Mouse (Mus musculus): ENCODE measurements around the gene Cachd1. TPM values are rescaled to one million over a fixed set of nuclear protein-coding genes. Genes with fewer than 3 reads are reported as not detected.

The Cachd1 gene
- polyA plus RNA-seq, 1 experiment from 2014 or later: 14.7 TPM

DNA sequence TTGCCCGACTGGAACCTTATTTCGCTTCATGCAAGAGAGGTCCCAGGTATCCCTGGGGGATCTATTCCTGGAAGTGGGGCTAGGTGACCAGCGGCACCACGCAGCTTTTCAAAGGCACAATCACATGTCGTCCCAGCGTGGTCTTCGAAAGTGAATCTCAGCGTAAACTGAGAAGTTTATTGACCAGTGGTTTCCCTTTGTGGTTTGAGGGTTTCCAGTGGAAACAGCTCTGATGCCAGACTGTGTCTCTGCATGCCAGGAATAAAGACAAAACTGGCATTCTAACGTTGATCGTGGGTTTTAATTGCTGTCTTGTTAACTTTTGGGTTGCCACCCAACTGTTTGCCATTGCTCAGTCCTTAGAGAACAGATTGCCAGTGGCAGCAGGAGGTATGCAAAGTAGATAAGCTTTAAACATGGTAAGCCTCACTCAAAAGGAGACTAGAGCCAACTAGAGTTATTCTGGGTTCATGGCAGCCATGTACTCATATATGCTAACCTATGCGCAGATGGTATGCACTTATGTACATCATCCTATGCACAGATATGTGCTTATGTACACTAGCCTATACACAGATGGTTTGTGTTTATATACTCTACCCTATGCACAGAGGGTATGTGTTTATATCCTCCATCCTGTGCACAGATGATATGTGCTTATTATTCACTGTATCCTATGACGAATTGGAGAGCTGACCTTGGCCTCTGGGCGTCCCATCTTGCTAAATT lies 168.9 kb downstream of the Cachd1 start:
- Histone ChIP-seq H3K4me2 (no peak overlapping the region), H3K4me3 (no peak overlapping the region), H3K9me3 (replicated peaks) (no peaks in the 10 kb centered on the region), H3K9ac (no peak overlapping the region), H3K4me1 (peaks cover 17% of the 10 kb centered on the region), H3K27ac (peak overlapping the region; percentile 54), H3K27me3 (no peaks in the 10 kb centered on the region), H3K36me3 (ENCODE audit: poor library complexity, severe bottlenecking) (no peaks in the 10 kb centered on the region)
- WGBS: 85% methylated on average over 13 of the region's 13 CpGs
- ATAC-seq: peak; percentile 95

DNA sequence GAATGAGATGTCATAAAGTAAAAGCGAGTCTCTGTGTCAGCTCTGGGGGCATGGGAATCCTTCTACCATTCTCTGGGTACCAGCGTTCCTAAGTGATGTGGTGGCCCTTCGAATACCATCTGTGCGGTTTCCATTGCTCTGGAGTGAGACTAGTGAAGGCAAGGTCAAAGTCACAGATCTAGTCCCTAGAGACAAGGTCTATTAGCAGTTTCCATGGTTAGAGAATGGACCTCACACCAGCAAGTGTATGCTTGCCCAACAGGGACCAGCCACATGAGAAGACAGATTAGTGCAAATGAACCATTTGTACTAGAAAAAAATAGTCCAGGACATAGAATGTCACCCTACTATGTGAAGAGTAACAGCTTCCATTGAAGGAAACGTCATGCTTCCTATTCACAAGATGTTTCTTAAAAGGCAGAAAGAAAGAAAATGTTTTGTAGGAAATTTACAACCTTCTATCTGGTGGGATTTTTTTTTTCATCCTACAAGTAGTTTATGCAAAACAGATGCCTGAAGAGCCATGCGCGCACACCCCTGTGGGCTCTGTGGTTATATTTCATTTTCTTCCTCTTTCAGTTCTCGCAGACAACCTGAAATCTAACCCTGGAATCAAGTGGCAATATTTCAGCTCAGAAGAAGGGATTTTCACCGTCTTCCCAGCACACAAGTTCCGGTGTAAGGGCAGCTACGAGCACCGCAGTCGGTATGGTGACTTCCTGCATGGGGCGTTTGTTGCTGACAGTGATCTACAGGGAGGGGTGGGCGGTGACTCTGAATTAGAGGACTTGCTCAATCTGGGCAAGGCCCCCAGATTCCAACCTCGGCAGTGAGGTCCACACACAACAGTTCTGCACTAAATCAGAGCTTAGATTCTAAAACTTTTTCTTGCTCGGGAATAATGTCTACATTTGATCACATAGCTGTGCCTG lies 172.3 kb downstream of the Cachd1 start:
- no peaks in the 10 kb centered on the region for H3K9me3 ChIP-seq (replicated peaks)
- H3K9ac ChIP-seq: no peak overlapping the region
- no peak overlapping the region for H3K4me2 ChIP-seq
- no peaks in the 10 kb centered on the region for H3K27me3 ChIP-seq
- peaks cover 22% of the 10 kb centered on the region for H3K4me1 ChIP-seq
- WGBS: 88% methylated on average over 17 of the region's 17 CpGs
- no peak overlapping the region for H3K27ac ChIP-seq
- H3K4me3 ChIP-seq: no peak overlapping the region
- H3K36me3 ChIP-seq (ENCODE audit: poor library complexity, severe bottlenecking): peaks cover 18% of the 10 kb centered on the region
- no peak for ATAC-seq

DNA sequence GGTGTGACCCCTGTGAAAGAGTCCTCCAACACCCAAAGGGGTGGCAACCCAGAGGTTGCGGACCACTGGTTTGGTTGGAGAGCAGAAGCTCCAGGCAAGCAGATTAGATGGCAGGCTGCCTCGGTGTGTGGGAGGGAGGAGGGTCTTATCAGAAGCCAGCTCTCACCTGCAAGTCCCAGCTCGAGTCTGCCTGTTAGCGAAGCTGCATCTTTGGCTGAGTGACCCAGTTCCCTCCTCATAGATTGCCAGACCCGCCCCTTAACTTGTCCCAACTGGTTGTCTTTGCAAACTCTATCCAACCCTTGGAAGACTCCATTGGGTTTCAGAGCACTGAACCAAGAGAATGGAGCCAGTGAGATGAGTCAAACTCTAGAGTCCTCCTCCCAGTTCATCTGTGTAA lies 173.8 kb downstream of the Cachd1 start:
- no peaks in the 10 kb centered on the region for H3K27me3 ChIP-seq
- 86% methylated on average over 5 of the region's 5 CpGs for WGBS
- no peak overlapping the region for H3K4me2 ChIP-seq
- H3K9me3 ChIP-seq (replicated peaks): no peaks in the 10 kb centered on the region
- ATAC-seq: no peak
- H3K4me1 ChIP-seq: peaks cover 17% of the 10 kb centered on the region; the same call in 1 of the 2 replicates
- H3K27ac ChIP-seq: no peak overlapping the region
- no peak overlapping the region for H3K4me3 ChIP-seq
- H3K36me3 ChIP-seq (ENCODE audit: poor library complexity, severe bottlenecking): peaks cover 29% of the 10 kb centered on the region
- H3K9ac ChIP-seq: no peak overlapping the region

DNA sequence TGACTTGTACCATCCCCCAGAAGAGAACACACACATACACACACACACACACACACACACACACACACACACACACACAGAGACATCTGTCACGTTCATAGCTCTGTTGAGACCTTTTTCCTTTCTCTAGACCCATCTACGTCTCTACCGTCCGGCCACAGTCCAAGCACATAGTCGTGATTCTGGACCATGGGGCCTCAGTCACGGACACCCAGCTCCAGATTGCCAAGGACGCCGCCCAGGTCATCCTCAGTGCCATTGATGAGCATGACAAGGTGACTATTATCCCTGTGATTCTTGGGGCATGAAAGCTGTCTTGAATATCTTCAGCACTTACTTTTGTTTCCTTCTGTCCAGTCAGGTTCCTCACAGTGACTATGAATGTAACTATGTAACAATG lies 175.4 kb downstream of the Cachd1 start:
- Histone ChIP-seq H3K9me3 (replicated peaks) (no peaks in the 10 kb centered on the region), H3K4me3 (no peak overlapping the region), H3K27me3 (no peaks in the 10 kb centered on the region), H3K27ac (no peak overlapping the region), H3K4me1 (peaks cover 6% of the 10 kb centered on the region; the same call in 1 of the 2 replicates), H3K36me3 (ENCODE audit: poor library complexity, severe bottlenecking) (peaks cover 37% of the 10 kb centered on the region), H3K9ac (no peak overlapping the region), H3K4me2 (no peak overlapping the region)
- 89% methylated on average over 8 of the region's 8 CpGs for WGBS
- ATAC-seq: no peak

DNA sequence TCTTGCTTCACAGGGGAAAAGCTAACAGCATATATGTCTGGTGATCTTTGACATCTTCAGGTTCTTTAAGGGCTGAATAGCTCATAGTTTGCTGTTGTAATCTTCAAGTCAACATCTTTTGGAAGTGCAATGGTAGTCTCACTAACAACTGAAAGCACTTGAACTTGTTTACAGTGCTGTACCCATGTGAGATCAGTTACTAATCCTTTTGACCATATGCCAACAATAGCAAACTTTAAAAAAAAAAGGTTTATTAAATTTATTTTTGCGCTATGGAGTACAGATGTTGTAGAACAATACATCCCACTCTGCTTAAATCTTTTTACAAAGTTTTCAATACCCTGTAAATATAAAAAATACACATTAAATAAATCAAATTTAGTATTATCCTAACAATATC lies 186.9 kb downstream of the Cachd1 start:
- no peak overlapping the region for H3K9ac ChIP-seq
- peaks cover 70% of the 10 kb centered on the region for H3K36me3 ChIP-seq (ENCODE audit: poor library complexity, severe bottlenecking)
- H3K27me3 ChIP-seq: no peaks in the 10 kb centered on the region
- WGBS: 100% methylated on average over 1 of the region's 1 CpGs
- H3K9me3 ChIP-seq (replicated peaks): no peaks in the 10 kb centered on the region
- H3K4me3 ChIP-seq: no peak overlapping the region
- H3K27ac ChIP-seq: no peak overlapping the region
- no peak overlapping the region for H3K4me2 ChIP-seq
- 0 out of 2 replicates have a peak, but pooled peaks cover 3% of the 10 kb centered on the region for H3K4me1 ChIP-seq
- no peak for ATAC-seq

DNA sequence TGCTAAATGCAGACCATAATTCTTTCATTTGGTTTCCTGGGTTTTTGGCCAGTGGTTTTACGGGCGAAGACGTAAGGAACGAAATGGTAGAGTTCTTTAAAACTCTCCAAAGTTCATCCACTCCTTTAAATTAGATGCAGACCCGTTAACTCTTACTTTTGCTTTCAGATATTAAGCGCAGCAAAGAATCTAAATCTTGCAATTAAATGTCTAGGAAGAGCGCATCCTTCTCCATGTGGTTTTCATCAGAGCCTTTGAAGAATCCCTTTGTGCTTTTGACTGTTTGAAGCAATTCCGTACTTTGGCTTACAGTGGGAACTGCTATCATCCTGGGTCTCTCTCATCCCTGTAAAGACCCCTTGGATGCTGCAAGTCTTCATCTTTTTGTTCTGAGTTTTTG lies 187.3 kb downstream of the Cachd1 start:
- no peak overlapping the region for H3K27ac ChIP-seq
- H3K9me3 ChIP-seq (replicated peaks): no peaks in the 10 kb centered on the region
- H3K36me3 ChIP-seq (ENCODE audit: poor library complexity, severe bottlenecking): peaks cover 70% of the 10 kb centered on the region
- 0 out of 2 replicates have a peak, but pooled peaks cover 3% of the 10 kb centered on the region for H3K4me1 ChIP-seq
- no peak overlapping the region for H3K9ac ChIP-seq
- ATAC-seq: no peak
- no peaks in the 10 kb centered on the region for H3K27me3 ChIP-seq
- WGBS: 95% methylated on average over 8 of the region's 8 CpGs
- no peak overlapping the region for H3K4me3 ChIP-seq
- no peak overlapping the region for H3K4me2 ChIP-seq

DNA sequence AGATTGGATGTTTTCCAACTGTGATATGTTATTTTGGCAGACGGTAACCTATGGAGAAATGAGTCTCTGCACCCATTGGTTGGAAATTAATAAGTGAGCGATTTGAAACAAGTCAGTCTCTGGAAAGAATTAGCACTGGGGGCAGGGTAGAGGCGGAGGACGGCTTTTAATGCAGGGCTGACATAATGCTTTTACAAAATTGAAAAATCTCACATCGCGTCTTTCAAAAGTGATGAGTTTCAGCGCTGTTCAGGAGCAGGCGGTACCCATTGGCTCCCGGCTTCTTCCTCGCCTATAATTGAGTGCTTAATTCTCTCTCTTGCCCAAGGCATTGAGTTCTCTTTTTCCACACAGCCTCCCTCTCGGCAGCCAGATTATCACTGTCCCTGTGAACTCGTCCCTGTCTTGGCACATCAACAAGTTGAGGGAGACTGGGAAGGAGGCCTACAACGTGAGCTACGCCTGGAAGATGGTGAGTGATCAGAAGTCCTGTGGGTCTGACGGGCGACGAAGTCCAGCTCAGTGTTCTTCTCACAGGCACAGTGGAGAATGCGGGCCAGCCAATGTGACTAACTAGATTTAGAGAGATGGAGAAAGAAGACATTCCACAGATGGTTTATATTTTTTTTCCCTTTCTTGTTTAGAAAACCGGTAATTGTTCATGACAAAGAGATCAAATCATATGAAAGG lies 191.4 kb downstream of the Cachd1 start:
- WGBS: 70% methylated on average over 19 of the region's 19 CpGs
- no peak overlapping the region for H3K9ac ChIP-seq
- H3K4me2 ChIP-seq: no peak overlapping the region
- H3K9me3 ChIP-seq (replicated peaks): no peaks in the 10 kb centered on the region
- H3K4me3 ChIP-seq: no peak overlapping the region
- H3K27me3 ChIP-seq: no peaks in the 10 kb centered on the region
- no peak overlapping the region for H3K27ac ChIP-seq
- peaks cover 57% of the 10 kb centered on the region for H3K36me3 ChIP-seq (ENCODE audit: poor library complexity, severe bottlenecking)
- ATAC-seq: no peak
- H3K4me1 ChIP-seq: 0 out of 2 replicates have a peak, but pooled peaks cover 3% of the 10 kb centered on the region

DNA sequence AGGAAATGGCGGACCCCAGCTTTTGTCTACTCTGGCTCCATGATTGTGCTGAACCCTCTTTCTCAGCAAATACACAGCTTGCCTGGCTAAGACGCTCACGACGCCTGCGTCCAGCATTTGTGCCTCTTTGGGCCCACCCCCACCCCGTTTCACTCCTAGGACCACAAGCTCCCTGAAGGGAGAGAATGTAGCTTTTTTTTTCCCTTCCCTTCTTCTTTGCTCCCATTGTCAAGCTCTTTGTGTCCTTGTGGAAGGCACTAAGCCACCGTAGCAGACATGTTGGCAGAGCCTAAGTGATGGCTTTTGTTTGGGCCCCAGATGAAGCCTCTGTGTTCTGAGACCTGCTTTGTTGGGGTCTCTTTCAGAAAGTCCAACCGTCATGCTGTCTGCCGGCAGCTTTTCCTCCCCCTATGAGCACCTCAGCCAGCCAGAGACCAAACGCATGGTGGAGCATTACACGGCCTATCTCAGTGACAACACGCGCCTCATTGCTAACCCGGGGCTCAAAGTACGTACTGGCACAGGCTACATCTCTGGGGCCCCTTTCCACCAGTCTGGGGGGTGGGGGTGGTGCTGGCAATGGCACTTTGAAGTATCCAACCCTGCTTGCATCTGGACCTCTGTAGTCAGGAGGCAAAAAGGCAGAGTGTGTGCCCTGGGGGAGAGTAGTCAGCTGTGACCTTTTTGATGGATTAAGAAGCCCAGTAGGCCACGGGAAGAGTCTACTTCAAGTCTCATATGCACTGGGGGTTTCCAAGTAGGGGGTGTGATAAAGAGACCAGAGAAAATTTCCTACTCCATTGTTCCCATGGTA lies 197.4 kb downstream of the Cachd1 start:
- Histone ChIP-seq H3K9me3 (replicated peaks) (no peaks in the 10 kb centered on the region), H3K27ac (peak overlapping the region; percentile 67), H3K27me3 (no peaks in the 10 kb centered on the region), H3K36me3 (ENCODE audit: poor library complexity, severe bottlenecking) (peaks cover 33% of the 10 kb centered on the region), H3K4me3 (no peak overlapping the region), H3K9ac (no peak overlapping the region), H3K4me2 (no peak overlapping the region; the same call in 1 of the 2 replicates), H3K4me1 (peaks cover 18% of the 10 kb centered on the region)
- WGBS: 10% methylated on average over 16 of the region's 16 CpGs
- ATAC-seq: peak; percentile 60

DNA sequence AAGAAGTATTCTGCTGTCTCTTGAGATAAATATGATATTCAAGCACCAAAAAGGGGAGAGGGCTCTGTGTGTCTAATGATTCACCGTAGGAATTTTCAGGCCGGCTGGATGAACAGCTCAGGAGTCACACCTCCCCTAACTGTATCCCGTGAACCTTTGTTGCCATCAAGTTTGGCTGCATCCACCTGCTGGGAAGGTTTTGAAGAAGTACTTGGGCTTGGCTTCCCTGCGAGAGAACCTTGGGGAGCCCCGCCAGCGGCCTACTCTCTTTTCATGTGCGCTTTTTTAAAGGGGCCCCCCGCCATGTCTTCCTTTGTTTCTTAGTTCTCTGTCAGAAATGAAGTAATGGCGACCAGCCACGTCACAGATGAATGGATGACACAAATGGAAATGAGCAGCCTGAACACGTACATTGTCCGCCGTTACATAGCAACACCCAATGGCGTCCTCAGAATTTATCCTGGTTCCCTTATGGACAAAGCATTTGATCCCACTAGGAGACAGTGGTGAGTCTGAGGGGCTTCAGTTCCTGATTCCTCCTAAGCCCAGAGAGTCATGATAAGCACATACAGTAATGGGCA lies 198.1 kb downstream of the Cachd1 start:
- Histone ChIP-seq H3K9ac (no peak overlapping the region), H3K4me3 (no peak overlapping the region), H3K27me3 (no peaks in the 10 kb centered on the region), H3K4me1 (peaks cover 18% of the 10 kb centered on the region), H3K4me2 (no peak overlapping the region; the same call in 1 of the 2 replicates), H3K36me3 (ENCODE audit: poor library complexity, severe bottlenecking) (peaks cover 27% of the 10 kb centered on the region), H3K9me3 (replicated peaks) (no peaks in the 10 kb centered on the region), H3K27ac (peak overlapping the region; percentile 67)
- peak; percentile 79 for ATAC-seq
- 15% methylated on average over 14 of the region's 14 CpGs for WGBS

DNA sequence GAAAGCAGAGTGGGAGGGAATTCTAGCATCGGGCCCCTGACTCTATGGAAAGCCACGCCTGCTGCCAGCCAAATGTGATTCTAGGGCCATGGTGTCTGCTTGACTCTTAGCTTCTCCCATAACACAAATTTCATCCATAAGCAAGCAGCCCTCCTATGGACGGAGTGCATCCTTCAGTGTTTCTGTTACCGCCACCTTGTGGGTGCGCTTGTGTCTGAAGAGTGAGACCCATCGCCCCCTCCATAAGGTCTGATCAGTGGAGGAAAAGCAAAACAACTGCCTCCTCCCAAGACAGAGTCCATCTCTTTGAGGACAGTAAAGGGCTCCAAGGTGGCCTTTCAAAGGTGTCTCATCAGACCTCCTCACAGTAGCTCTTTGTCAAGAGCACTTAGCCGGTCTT lies 201.0 kb downstream of the Cachd1 start:
- no peaks in the 10 kb centered on the region for H3K27me3 ChIP-seq
- WGBS: 87% methylated on average over 7 of the region's 7 CpGs
- no peak overlapping the region for H3K4me2 ChIP-seq
- H3K9me3 ChIP-seq (replicated peaks): no peaks in the 10 kb centered on the region
- no peak for ATAC-seq
- H3K27ac ChIP-seq: no peak overlapping the region
- H3K36me3 ChIP-seq (ENCODE audit: poor library complexity, severe bottlenecking): peaks cover 32% of the 10 kb centered on the region
- no peak overlapping the region for H3K4me3 ChIP-seq
- peaks cover 18% of the 10 kb centered on the region for H3K4me1 ChIP-seq
- H3K9ac ChIP-seq: no peak overlapping the region

DNA sequence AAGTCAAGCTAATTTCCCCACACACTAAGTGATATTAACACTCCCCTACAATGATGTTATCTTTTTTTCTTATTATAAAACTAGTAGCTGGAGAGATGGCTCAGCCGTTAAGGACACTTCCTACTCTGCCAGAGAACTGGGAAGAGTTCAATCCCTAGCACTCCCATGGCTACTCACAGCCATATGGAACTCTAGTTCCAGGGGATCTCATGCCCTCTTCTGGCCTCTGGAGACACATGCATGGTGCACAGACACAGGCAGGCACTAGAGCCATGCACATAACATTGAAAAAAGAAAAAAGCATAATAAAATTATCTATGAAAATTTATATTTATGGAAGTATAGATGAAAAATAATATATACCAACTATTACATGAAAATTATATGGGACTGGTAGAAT lies 210.7 kb downstream of the Cachd1 start:
- no peak for ATAC-seq
- no peaks in the 10 kb centered on the region for H3K9me3 ChIP-seq (replicated peaks)
- no peak overlapping the region for H3K4me2 ChIP-seq
- H3K27me3 ChIP-seq: no peaks in the 10 kb centered on the region
- peaks cover 15% of the 10 kb centered on the region; the same call in 1 of the 2 replicates for H3K4me1 ChIP-seq
- WGBS: 73% methylated on average over 1 of the region's 1 CpGs
- no peak overlapping the region for H3K27ac ChIP-seq
- H3K36me3 ChIP-seq (ENCODE audit: poor library complexity, severe bottlenecking): peaks cover 75% of the 10 kb centered on the region
- H3K9ac ChIP-seq: no peak overlapping the region
- H3K4me3 ChIP-seq: no peak overlapping the region

Measured in forebrain, embryonic 13.5 days (tissue).